Mouse (Mus musculus): ENCODE results near the gene Sema3f. TPM values are rescaled to one million over a fixed set of nuclear protein-coding genes. Genes with fewer than 3 reads are reported as not detected.

The Sema3f gene
- total RNA-seq (2023) = 0.86 TPM

GRCm38 (mm10) chr9:107709697-107710483 is at the start of gene Sema3f:
Gene Sema3f (minus strand): TSS chr9:107710475.

GRCm38 (mm10) chr9:107679501-107679900 is 30.8 kb downstream of the Sema3f start, which contains the start of gene Gnat1:
Gene Gnat1 (minus strand): TSS chr9:107679712.

GRCm38 (mm10) chr9:107669480-107669945 is 40.8 kb downstream of the Sema3f start, which contains the start of gene Slc38a3:
Gene Slc38a3 (minus strand): TSS chr9:107669530.

GRCm38 (mm10) chr9:107635279-107636028 is 74.8 kb downstream of the Sema3f start, which contains the start of gene Gnai2:
Gene Gnai2 (minus strand): TSS chr9:107635367.

Other genes starting within 250 kb of the Sema3f start
- gene Tmem115, start 176.5 kb downstream of the Sema3f start, total RNA-seq (2023) = 29.4 TPM
- gene Cyb561d2, start 168.3 kb downstream of the Sema3f start, total RNA-seq (2023) = 15.3 TPM
- 23.7 TPM for gene Nprl2, start 168.2 kb downstream of the Sema3f start, total RNA-seq (2023)
- 1.8 TPM for gene Zmynd10, start 163.2 kb downstream of the Sema3f start, total RNA-seq (2023)
- gene Rassf1, start 158.9 kb downstream of the Sema3f start, total RNA-seq (2023) = 65.1 TPM
- gene Tusc2, start 147.2 kb downstream of the Sema3f start, total RNA-seq (2023) = 16.1 TPM
- 7.9 TPM for gene Hyal2, start 142.5 kb downstream of the Sema3f start, total RNA-seq (2023)
- 1.5 TPM for gene Hyal1, start 133.5 kb downstream of the Sema3f start, total RNA-seq (2023)
- gene Naa80, start 131.6 kb downstream of the Sema3f start, total RNA-seq (2023) = 11.5 TPM
- 1.8 TPM for gene Hyal3, start 129.7 kb downstream of the Sema3f start, total RNA-seq (2023)
- gene Ifrd2, start 122.8 kb downstream of the Sema3f start, total RNA-seq (2023) = 27.3 TPM
- not detected for gene Sema3b, start 101.2 kb downstream of the Sema3f start, total RNA-seq (2023)
- gene Gnai2, start 75.1 kb downstream of the Sema3f start, total RNA-seq (2023) = 447 TPM
- gene Slc38a3, start 40.9 kb downstream of the Sema3f start, total RNA-seq (2023) = not detected
- gene Gnat1, start 30.8 kb downstream of the Sema3f start, total RNA-seq (2023) = 1.3 TPM
- gene Rbm5, start 60.5 kb upstream of the Sema3f start, total RNA-seq (2023) = 256 TPM
- gene Rbm6, start 162.8 kb upstream of the Sema3f start, total RNA-seq (2023) = 129 TPM
- gene Mon1a, start 177.7 kb upstream of the Sema3f start, total RNA-seq (2023) = 16.2 TPM
- 0.15 TPM for gene Mst1r, start 196.4 kb upstream of the Sema3f start, total RNA-seq (2023)
- gene Actl11, start 218.0 kb upstream of the Sema3f start, total RNA-seq (2023) = not detected
- not detected for gene Camkv, start 225.2 kb upstream of the Sema3f start, total RNA-seq (2023)
- 5.8 TPM for gene Traip, start 239.7 kb upstream of the Sema3f start, total RNA-seq (2023)